Mouse (Mus musculus) MEL (cell line): ENCODE measurements around the gene Ddx17. TPM values are rescaled to one million over a fixed set of nuclear protein-coding genes. Genes with fewer than 3 reads are reported as not detected.

Experiments
- DNase-seq: peaks from one replicate; pipeline ENCODE4 v3.0.0; 2011; ENCODE audit warnings: low read depth, low spot score
- H3K27ac ChIP-seq: 2 replicates; pipeline ENCODE4 v1.5.1; 2012; ENCODE audit warnings: low read depth, mild to moderate bottlenecking, control low read depth, low read length, moderate library complexity; ENCODE audit not compliant: control insufficient read depth
- H3K27me3 ChIP-seq, 2 experiments: fragments of 150-350 bp in 1 of 2; sonication (generic) in 1 of 2; 2 replicates each; pipeline ENCODE4 v1.6.1; 2012; ENCODE audit warnings: low read length in 2 of 2, mild to moderate bottlenecking in 2 of 2, improper control_type of control experiment in 1 of 2, moderate library complexity in 1 of 2; ENCODE audit not compliant: insufficient read depth in 2 of 2, control insufficient read depth in 1 of 2
- H3K36me3 ChIP-seq, 2 experiments: 2 replicates each; pipeline ENCODE4 v1.6.1; 2012 to 2014; ENCODE audit warnings: low read length in 2 of 2, improper control_type of control experiment in 1 of 2, inconsistent platforms in 1 of 2, mild to moderate bottlenecking in 1 of 2; ENCODE audit not compliant: insufficient read depth in 2 of 2, control insufficient read depth in 1 of 2
- H3K4me1 ChIP-seq, 2 experiments: fragments of 150-350 bp in 1 of 2; sonication (generic) in 1 of 2; 2 replicates each; pipeline ENCODE4 v1.6.1; 2012; ENCODE audit warnings: low read length in 2 of 2, improper control_type of control experiment in 1 of 2, mild to moderate bottlenecking in 1 of 2; ENCODE audit not compliant: insufficient read depth in 2 of 2, control insufficient read depth in 1 of 2
- H3K4me3 ChIP-seq, 2 experiments: fragments of 150-350 bp in 1 of 2; sonication (generic) in 1 of 2; 2 replicates each; pipeline ENCODE4 v1.5.1; 2012; ENCODE audit warnings: low read depth in 2 of 2, low read length in 2 of 2, mild to moderate bottlenecking in 2 of 2, moderate library complexity in 2 of 2, control low read depth in 1 of 2, improper control_type of control experiment in 1 of 2; ENCODE audit not compliant: control insufficient read depth in 1 of 2, insufficient read depth in 1 of 2
- H3K79me2 ChIP-seq: 2 replicates; pipeline ENCODE4 v1.6.1; 2012; ENCODE audit warnings: mild to moderate bottlenecking, low read length, moderate library complexity; ENCODE audit not compliant: control insufficient read depth, poor library complexity, insufficient read depth
- H3K9ac ChIP-seq: 2 replicates; pipeline ENCODE4 v1.6.1; 2012; ENCODE audit warnings: low read depth, mild to moderate bottlenecking, control low read depth, low read length, moderate library complexity; ENCODE audit not compliant: control insufficient read depth, poor library complexity, severe bottlenecking
- H3K9me3 ChIP-seq: fragments of 150-350 bp; sonication (generic); replicated peaks from 2 replicates; pipeline ENCODE4 v1.6.1; 2012; ENCODE audit warnings: mild to moderate bottlenecking, low read length, improper control_type of control experiment, moderate library complexity; ENCODE audit not compliant: insufficient read depth
- CHD1 ChIP-seq: IDR thresholded peaks from 2 replicates; pipeline ENCODE4 v1.6.1; 2012; ENCODE audit warnings: low read depth, mild to moderate bottlenecking, inconsistent platforms, low read length, improper control_type of control experiment
- CHD2 ChIP-seq: IDR thresholded peaks from 2 replicates; pipeline ENCODE4 v1.6.1; 2011; ENCODE audit warnings: low read length, improper control_type of control experiment
- CTCF ChIP-seq, 3 experiments: IDR thresholded peaks in 2 of 3; conservative IDR thresholded peaks in 1 of 3; 2 replicates each; pipeline ENCODE4 v1.5.1; 2011 to 2012; ENCODE audit warnings: low read length in 3 of 3, low read depth in 2 of 3, mild to moderate bottlenecking in 2 of 3, improper control_type of control experiment in 1 of 3, inconsistent platforms in 1 of 3, mixed read lengths in 1 of 3, moderate library complexity in 1 of 3; ENCODE audit not compliant: control insufficient read depth in 1 of 3, insufficient read depth in 1 of 3, poor library complexity in 1 of 3, severe bottlenecking in 1 of 3
- ELF1 ChIP-seq: IDR thresholded peaks from 2 replicates; pipeline ENCODE4 v1.6.1; 2014; ENCODE audit warnings: low read depth, mild to moderate bottlenecking, inconsistent platforms, low read length, improper control_type of control experiment, moderate library complexity
- EP300 ChIP-seq, 2 experiments: IDR thresholded peaks; 2 replicates each; pipeline ENCODE4 v1.6.1; 2011; ENCODE audit warnings: improper control_type of control experiment in 2 of 2, low read length in 2 of 2, low read depth in 1 of 2, mild to moderate bottlenecking in 1 of 2
- GATA1 ChIP-seq: IDR thresholded peaks from 2 replicates; pipeline ENCODE4 v1.6.1; 2011; ENCODE audit warnings: low read depth, low read length, improper control_type of control experiment
- HCFC1 ChIP-seq: IDR thresholded peaks from 2 replicates; pipeline ENCODE4 v1.6.1; 2012; ENCODE audit warnings: low read depth, mild to moderate bottlenecking, inconsistent platforms, low read length, improper control_type of control experiment, moderate library complexity
- MAZ ChIP-seq: IDR thresholded peaks from 2 replicates; pipeline ENCODE4 v1.6.1; 2012; ENCODE audit warnings: low read depth, mild to moderate bottlenecking, inconsistent platforms, low read length, improper control_type of control experiment
- MEF2A ChIP-seq: IDR thresholded peaks from 2 replicates; pipeline ENCODE4 v1.6.1; 2014; ENCODE audit warnings: low read depth, mild to moderate bottlenecking, inconsistent platforms, low read length, improper control_type of control experiment; ENCODE audit not compliant: poor library complexity, insufficient replicate concordance, severe bottlenecking; ENCODE audit errors: extremely low read depth
- MYC ChIP-seq: IDR thresholded peaks from 2 replicates; pipeline ENCODE4 v1.6.1; 2011; ENCODE audit warnings: low read depth, mild to moderate bottlenecking, low read length, improper control_type of control experiment, moderate library complexity
- NELFE ChIP-seq: IDR thresholded peaks from 2 replicates; pipeline ENCODE4 v1.6.1; 2011; ENCODE audit warnings: low read depth, low read length, improper control_type of control experiment
- POLR2A ChIP-seq, 2 experiments: IDR thresholded peaks; 2 replicates each; pipeline ENCODE4 v1.6.1; 2011 to 2012; ENCODE audit warnings: low read length in 2 of 2, mild to moderate bottlenecking in 2 of 2, control low read depth in 1 of 2, improper control_type of control experiment in 1 of 2, low read depth in 1 of 2, moderate library complexity in 1 of 2; ENCODE audit not compliant: control insufficient read depth in 1 of 2, insufficient read depth in 1 of 2, poor library complexity in 1 of 2
- POLR2AphosphoS5 ChIP-seq: IDR thresholded peaks from 2 replicates; pipeline ENCODE4 v1.6.1; 2012; ENCODE audit warnings: low read depth, borderline replicate concordance, mild to moderate bottlenecking, inconsistent platforms, low read length, moderate library complexity, mixed read lengths
- RAD21 ChIP-seq: IDR thresholded peaks from 2 replicates; pipeline ENCODE4 v1.6.1; 2011; ENCODE audit warnings: mild to moderate bottlenecking, low read depth, low read length, improper control_type of control experiment
- SIN3A ChIP-seq: IDR thresholded peaks from 2 replicates; pipeline ENCODE4 v1.6.1; 2012; ENCODE audit warnings: low read length, improper control_type of control experiment, inconsistent platforms
- SMC3 ChIP-seq: IDR thresholded peaks from 2 replicates; pipeline ENCODE4 v1.6.1; 2011; ENCODE audit warnings: low read depth, low read length, improper control_type of control experiment
- TAL1 ChIP-seq: IDR thresholded peaks from 2 replicates; pipeline ENCODE4 v1.6.1; 2012; ENCODE audit warnings: mild to moderate bottlenecking, inconsistent platforms, low read length, moderate library complexity, mixed read lengths
- TCF12 ChIP-seq: IDR thresholded peaks from 2 replicates; pipeline ENCODE4 v1.6.1; 2014; ENCODE audit warnings: low read depth, mild to moderate bottlenecking, inconsistent platforms, low read length, improper control_type of control experiment, moderate library complexity
- UBTF ChIP-seq: IDR thresholded peaks from 2 replicates; pipeline ENCODE4 v1.6.1; 2012; ENCODE audit warnings: low read depth, mild to moderate bottlenecking, inconsistent platforms, low read length, improper control_type of control experiment, moderate library complexity, borderline replicate concordance; ENCODE audit not compliant: insufficient read depth
- USF2 ChIP-seq, 2 experiments: IDR thresholded peaks; 2 replicates each; pipeline ENCODE4 v1.6.1; 2011 to 2012; ENCODE audit warnings: improper control_type of control experiment in 2 of 2, low read length in 2 of 2, borderline replicate concordance in 1 of 2, inconsistent platforms in 1 of 2, low read depth in 1 of 2, mild to moderate bottlenecking in 1 of 2; ENCODE audit not compliant: insufficient read depth in 1 of 2
- ZMIZ1 ChIP-seq: IDR thresholded peaks from 2 replicates; pipeline ENCODE4 v1.6.1; 2012; ENCODE audit warnings: low read depth, mild to moderate bottlenecking, inconsistent platforms, low read length, improper control_type of control experiment, moderate library complexity
- polyA plus RNA-seq, 2 experiments: library from polyadenylated mRNA; stranded (reverse) in 1 of 2; unstranded in 1 of 2; fragments of >175 nt in 1 of 2; fragments of >200 nt in 1 of 2; gene quantifications; 2 replicates each; pipeline versions ENCODE4 v1.2.1 to v1.2.4; 2012; ENCODE audit warnings: low replicate concordance in 2 of 2, low read depth in 1 of 2; ENCODE audit not compliant: insufficient read length in 2 of 2, insufficient read depth in 1 of 2, missing spikeins in 1 of 2
- total RNA-seq: library from RNA; depleted of rRNA; stranded (reverse); fragments of 300-350 nt; gene quantifications from 2 replicates; pipeline ENCODE4 v1.2.3, GENCODE M21; 2012

Ddx17 gene
- total and polyA plus RNA-seq, 3 experiments, result 85.4 to 148 (median 115) TPM

- TF ChIP-seq SIN3A, result no peak
- no peak for TF ChIP-seq UBTF
- TF ChIP-seq GATA1, result no peak
- TF ChIP-seq EP300 (IDR thresholded peaks at IDR 0.05; ENCODE audit: low read depth in 1 of 2, low read length in 2 of 2), result no peak
- TF ChIP-seq POLR2AphosphoS5, result no peak
- TF ChIP-seq POLR2A (IDR thresholded peaks at IDR 0.05; ENCODE audit: control insufficient read depth in 1 of 2, insufficient read depth in 1 of 2, low read depth in 1 of 2, low read length in 2 of 2, poor library complexity in 1 of 2), result no peak
- no peak for TF ChIP-seq ELF1
- no peak for TF ChIP-seq NELFE
- TF ChIP-seq TCF12, result no peak
- no peak for TF ChIP-seq CHD1
- Histone ChIP-seq H3K9me3 (no peaks in the 10 kb centered on the region), H3K79me2 (peaks cover 33% of the 10 kb centered on the region), H3K36me3 (peaks cover 0 to 22% of the 10 kb centered on the region in 2 experiments; a peak in 2 of 4 replicates), H3K27ac (no peak overlapping the region), H3K9ac (no peak overlapping the region), H3K4me1 (peaks cover 0 to 12% of the 10 kb centered on the region in 2 experiments; a peak in 2 of 4 replicates), H3K4me3 (no peak overlapping the region), H3K27me3 (peaks cover 0 to under 1% of the 10 kb centered on the region in 2 experiments; a peak in 1 of 4 replicates)
- no peak for DNase-seq
Observed at GRCm38 (mm10) chr15:79547289-79547820, 814 bp upstream of the Ddx17 start.

GRCm38 (mm10) chr15:79545921-79546399 lies 581 bp downstream of the Ddx17 start:
- TF ChIP-seq HCFC1 (peak; percentile 58; the same call in 1 of the 2 replicates), CHD2 (no peak)
- Histone ChIP-seq H3K4me3 (peak overlapping the region; percentile 80 to 88), H3K27me3 (no peaks in the 10 kb centered on the region), H3K9me3 (no peaks in the 10 kb centered on the region), H3K9ac (peak overlapping the region; percentile 86), H3K36me3 (peaks cover 3 to 24% of the 10 kb centered on the region in 2 experiments), H3K79me2 (peaks cover 33% of the 10 kb centered on the region), H3K27ac (peak overlapping the region; percentile 82), H3K4me1 (peaks cover 0 to 12% of the 10 kb centered on the region in 2 experiments; a peak in 2 of 4 replicates)
- DNase-seq, result peak; percentile 65

GRCm38 (mm10) chr15:79545496-79545895 lies 1.0 kb downstream of the Ddx17 start:
- no peaks in the 10 kb centered on the region for H3K27me3 ChIP-seq
- H3K4me3 ChIP-seq, result peak overlapping the region; percentile 80 to 88
- peaks cover 35% of the 10 kb centered on the region for H3K79me2 ChIP-seq
- H3K9me3 ChIP-seq, result no peaks in the 10 kb centered on the region
- H3K4me1 ChIP-seq, result peaks cover 0 to 12% of the 10 kb centered on the region in 2 experiments; a peak in 2 of 4 replicates
- TF ChIP-seq ZMIZ1 (no peak), MEF2A (no peak), MAZ (no peak), SMC3 (no peak), RAD21 (no peak), HCFC1 (no peak), USF2 (IDR thresholded peaks at IDR 0.05; ENCODE audit: borderline replicate concordance in 1 of 2, insufficient read depth in 1 of 2, low read depth in 1 of 2, low read length in 2 of 2) (no peak), GATA1 (no peak), CTCF (IDR thresholded peaks at IDR 0.05 in 2 of 3, conservative IDR thresholded peaks at IDR 0.05 in 1 of 3; ENCODE audit: control insufficient read depth in 1 of 3, insufficient read depth in 1 of 3, low read depth in 2 of 3, low read length in 3 of 3, poor library complexity in 1 of 3, severe bottlenecking in 1 of 3) (no peak), MYC (no peak), TAL1 (no peak)
- H3K36me3 ChIP-seq, result peaks cover 8 to 24% of the 10 kb centered on the region in 2 experiments
- peak; percentile 51 for DNase-seq
- H3K27ac ChIP-seq, result peak overlapping the region; percentile 82
- H3K9ac ChIP-seq, result peak overlapping the region; percentile 86
